Mouse (Mus musculus) adrenal gland, adult 10 weeks (tissue): ENCODE data around the gene Ap2a1. TPM values are rescaled to one million over a fixed set of nuclear protein-coding genes. Genes with fewer than 3 reads are reported as not detected.

Experiments
- polyA plus RNA-seq: library from polyadenylated mRNA; stranded (reverse); fragments of 350-450 nt; fragmentation: Illumina TruSeq; extraction: RNeasy Lipid Tissue Mini Kit (QIAGEN cat#74804); gene quantifications from one replicate; pipeline ENCODE4 v1.2.3, GENCODE M21; 2014; ENCODE audit warnings: low read depth, low replicate concordance

The Ap2a1 gene
- 23.6 TPM for polyA plus RNA-seq

GRCm38 (mm10) chr7:44929204-44930151, at the start of gene Ap2a1:
Gene Ap2a1 (minus strand): TSS chr7:44929496.

GRCm38 (mm10) chr7:44974383-44975116, 45.3 kb upstream of the Ap2a1 start, which contains the start of gene Cpt1c:
Gene Cpt1c (minus strand): TSS chr7:44974851.

GRCm38 (mm10) chr7:44942904-44943303, 13.6 kb upstream of the Ap2a1 start, which contains the start of gene Tsks:
Gene Tsks (plus strand): TSS chr7:44943204.

GRCm38 (mm10) chr7:44895593-44896434, 33.5 kb downstream of the Ap2a1 start, which contains the start of gene Fuz:
Gene Fuz (plus strand): TSS chr7:44896079.

GRCm38 (mm10) chr7:44892276-44892921, 36.9 kb downstream of the Ap2a1 start, which contains the start of gene Med25:
Gene Med25 (minus strand): TSS chr7:44892712.

GRCm38 (mm10) chr7:44869697-44870528, 59.4 kb downstream of the Ap2a1 start, which contains the start of gene Ptov1:
Gene Ptov1 (minus strand): TSS chr7:44869788.

GRCm38 (mm10) chr7:44857042-44857552, 72.2 kb downstream of the Ap2a1 start, which contains the start of gene Pnkp:
Gene Pnkp (plus strand): TSS chr7:44857139.

Other genes starting within 250 kb of the Ap2a1 start
- not detected for gene Izumo2, start 220.8 kb downstream of the Ap2a1 start, polyA plus RNA-seq
- 10.4 TPM for gene Vrk3, start 181.1 kb downstream of the Ap2a1 start, polyA plus RNA-seq
- 0.52 TPM for gene Zfp473, start 178.4 kb downstream of the Ap2a1 start, polyA plus RNA-seq
- gene Nup62, start 113.4 kb downstream of the Ap2a1 start, polyA plus RNA-seq, result 4.8 TPM
- gene Il4i1, start 113.1 kb downstream of the Ap2a1 start, polyA plus RNA-seq, result not detected
- 7.3 TPM for gene Atf5, start 112.8 kb downstream of the Ap2a1 start, polyA plus RNA-seq
- 3.8 TPM for gene Akt1s1, start 80.5 kb downstream of the Ap2a1 start, polyA plus RNA-seq
- 1.2 TPM for gene Tbc1d17, start 80.4 kb downstream of the Ap2a1 start, polyA plus RNA-seq
- gene Pnkp, start 72.4 kb downstream of the Ap2a1 start, polyA plus RNA-seq, result 1.7 TPM
- not detected for gene Ptov1, start 59.7 kb downstream of the Ap2a1 start, polyA plus RNA-seq
- gene Med25, start 36.8 kb downstream of the Ap2a1 start, polyA plus RNA-seq, result 4.0 TPM
- gene Fuz, start 33.4 kb downstream of the Ap2a1 start, polyA plus RNA-seq, result 6.5 TPM
- not detected for gene Tsks, start 13.7 kb upstream of the Ap2a1 start, polyA plus RNA-seq
- 0.70 TPM for gene Cpt1c, start 45.4 kb upstream of the Ap2a1 start, polyA plus RNA-seq
- 9.0 TPM for gene Prmt1, start 57.1 kb upstream of the Ap2a1 start, polyA plus RNA-seq
- gene Irf3, start 68.2 kb upstream of the Ap2a1 start, polyA plus RNA-seq, result 24.6 TPM
- gene Bcl2l12, start 69.2 kb upstream of the Ap2a1 start, polyA plus RNA-seq, result not detected
- gene Scaf1, start 86.9 kb upstream of the Ap2a1 start, polyA plus RNA-seq, result 4.1 TPM
- 5.8 TPM for gene Rras, start 88.5 kb upstream of the Ap2a1 start, polyA plus RNA-seq
- 0.41 TPM for gene Prr12, start 123.4 kb upstream of the Ap2a1 start, polyA plus RNA-seq
- gene Nosip, start 132.9 kb upstream of the Ap2a1 start, polyA plus RNA-seq, result 7.3 TPM
- 3.9 TPM for gene Prrg2, start 133.2 kb upstream of the Ap2a1 start, polyA plus RNA-seq
- not detected for gene Rcn3, start 162.7 kb upstream of the Ap2a1 start, polyA plus RNA-seq
- 21.6 TPM for gene Fcgrt, start 174.4 kb upstream of the Ap2a1 start, polyA plus RNA-seq
- gene Rps11, start 194.9 kb upstream of the Ap2a1 start, polyA plus RNA-seq, result 313 TPM
- gene Rpl13a, start 199.3 kb upstream of the Ap2a1 start, polyA plus RNA-seq, result 287 TPM
- gene Gm45713, start 206.7 kb upstream of the Ap2a1 start, polyA plus RNA-seq, result not detected
- gene Flt3l, start 206.9 kb upstream of the Ap2a1 start, polyA plus RNA-seq, result 11.4 TPM
- gene Pih1d1, start 224.8 kb upstream of the Ap2a1 start, polyA plus RNA-seq, result 2.8 TPM
- gene Aldh16a1, start 225.1 kb upstream of the Ap2a1 start, polyA plus RNA-seq, result 2.0 TPM
- gene Slc17a7, start 234.5 kb upstream of the Ap2a1 start, polyA plus RNA-seq, result not detected